Mouse (Mus musculus): ENCODE results near the gene Eftud2.

The Eftud2 gene

GRCm38 (mm10) chr11:102874801-102875334 lies 5.9 kb downstream of the Eftud2 start:
- no peak for DNase-seq

- DNase-seq, result peak; percentile 28
Measured at GRCm38 (mm10) chr11:102864272-102864671, 16.5 kb downstream of the Eftud2 start.

- DNase-seq, result no peak
Measured at GRCm38 (mm10) chr11:102859933-102860332, 20.9 kb downstream of the Eftud2 start.

DNA sequence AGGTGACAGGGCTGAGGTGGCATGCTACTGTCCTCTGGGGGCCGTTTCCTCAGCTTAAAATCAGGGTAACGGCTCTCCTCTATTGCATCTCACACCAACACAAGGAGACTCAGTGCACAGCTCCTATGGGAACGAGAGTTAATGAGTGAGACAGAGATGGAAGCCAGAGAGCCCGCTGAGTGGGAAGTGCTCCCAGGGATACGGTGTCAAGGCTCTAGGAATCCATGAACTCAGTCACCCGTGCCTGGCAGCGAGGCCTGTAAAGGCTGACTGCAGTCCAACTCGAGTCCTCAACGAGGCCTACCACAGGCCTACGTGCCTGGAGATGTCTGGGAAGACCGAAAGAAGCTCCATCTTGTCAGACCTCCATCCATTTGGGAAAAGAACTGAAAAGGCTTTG lies 21.8 kb downstream of the Eftud2 start:
- DNase-seq, result no peak

- no peak for DNase-seq
Measured at GRCm38 (mm10) chr11:102855941-102856340, 24.8 kb downstream of the Eftud2 start.

DNA sequence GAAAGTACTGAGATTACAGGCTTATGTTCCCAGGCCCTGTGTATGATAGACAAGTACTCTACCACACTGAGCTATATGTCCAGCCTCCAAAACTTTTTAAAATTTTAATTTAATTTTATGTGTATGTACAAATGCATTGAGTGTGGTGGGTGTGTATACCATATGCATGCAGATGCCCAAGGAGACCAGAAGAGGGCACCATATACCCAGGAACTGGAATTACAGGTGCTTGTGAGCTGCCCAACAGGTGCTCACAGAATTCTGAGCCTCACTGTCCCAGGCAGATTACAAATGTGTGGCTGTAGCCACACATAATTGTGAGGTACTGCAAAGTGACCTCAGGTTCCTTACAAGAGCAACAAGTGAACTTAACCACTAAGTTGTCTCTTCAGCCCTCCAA lies 27.0 kb downstream of the Eftud2 start:
- no peak for DNase-seq

DNA sequence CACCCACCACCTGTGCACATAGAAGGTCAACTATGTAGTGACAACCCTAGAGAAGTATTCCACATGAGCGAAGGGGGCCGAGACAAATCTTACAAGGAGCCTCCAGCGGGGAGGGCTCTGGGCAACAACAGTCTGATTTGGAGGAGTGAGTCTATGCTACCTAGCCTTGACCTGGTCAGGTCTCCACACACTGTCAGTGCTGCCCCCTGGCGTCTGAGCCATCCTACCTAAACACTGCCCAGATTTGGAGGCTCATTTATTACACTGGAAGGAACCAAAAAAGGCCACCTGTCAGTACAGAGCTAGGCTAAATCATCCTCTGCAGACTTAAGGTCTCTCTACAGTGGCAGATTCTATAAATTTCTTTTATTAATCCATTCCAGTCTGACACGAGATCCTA lies 28.9 kb downstream of the Eftud2 start:
- peak; percentile 38 for DNase-seq

GRCm38 (mm10) chr11:102845926-102846325 lies 34.9 kb downstream of the Eftud2 start:
- DNase-seq, result no peak

- DNase-seq, result no peak
Measured at GRCm38 (mm10) chr11:102838616-102839150, 42.1 kb downstream of the Eftud2 start.

- peak; percentile 18 for DNase-seq
Measured at GRCm38 (mm10) chr11:102838126-102838525, 42.7 kb downstream of the Eftud2 start.

- no peak for DNase-seq
Measured at GRCm38 (mm10) chr11:102837385-102837784, 43.4 kb downstream of the Eftud2 start.

DNA sequence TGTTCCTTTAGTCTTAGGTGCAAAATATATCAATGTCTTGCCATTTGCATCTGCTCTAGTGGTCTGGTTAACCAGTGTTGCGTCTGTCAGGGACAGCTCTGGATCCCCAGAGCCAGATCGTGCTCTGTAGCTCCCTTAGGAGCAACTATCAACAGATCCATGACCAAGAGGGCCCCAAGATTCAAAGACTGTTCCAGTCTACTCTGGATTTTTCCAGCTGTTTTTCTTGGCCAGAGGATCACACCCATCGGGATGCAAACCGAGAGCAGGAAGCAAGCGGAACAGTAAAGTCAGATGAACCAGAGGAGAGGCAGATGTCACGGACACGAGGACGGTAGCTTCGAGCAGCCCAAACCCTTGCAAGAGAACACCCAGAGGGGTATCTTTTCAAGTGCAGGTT lies 44.6 kb downstream of the Eftud2 start:
- no peak for DNase-seq

DNA sequence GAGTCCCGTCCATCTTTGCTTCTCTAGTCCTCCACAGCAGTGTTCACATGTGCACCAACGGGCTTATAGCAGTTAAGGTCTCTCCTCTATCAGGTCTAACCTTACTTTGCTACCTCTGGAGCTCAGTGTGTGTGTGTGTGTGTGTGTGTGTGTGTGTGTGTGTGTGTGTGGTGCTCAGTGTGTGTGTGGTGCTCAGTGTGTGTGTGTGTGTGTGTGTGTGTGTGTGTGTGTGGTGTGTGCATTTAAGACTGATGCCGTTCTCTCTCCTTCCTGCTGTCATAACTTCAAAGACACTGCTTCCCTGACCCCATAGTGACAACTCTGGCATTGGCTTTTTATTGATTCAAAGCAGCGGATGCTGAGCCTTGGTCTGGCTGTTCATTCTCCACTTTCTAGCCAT lies 45.2 kb downstream of the Eftud2 start, which contains the start of gene Higd1b:
Gene Higd1b (plus strand): TSS at position 301 of the 400 bp plus-strand sequence.
- no peak for DNase-seq

- DNase-seq, result no peak
Measured at GRCm38 (mm10) chr11:102834219-102834618, 46.6 kb downstream of the Eftud2 start.

DNA sequence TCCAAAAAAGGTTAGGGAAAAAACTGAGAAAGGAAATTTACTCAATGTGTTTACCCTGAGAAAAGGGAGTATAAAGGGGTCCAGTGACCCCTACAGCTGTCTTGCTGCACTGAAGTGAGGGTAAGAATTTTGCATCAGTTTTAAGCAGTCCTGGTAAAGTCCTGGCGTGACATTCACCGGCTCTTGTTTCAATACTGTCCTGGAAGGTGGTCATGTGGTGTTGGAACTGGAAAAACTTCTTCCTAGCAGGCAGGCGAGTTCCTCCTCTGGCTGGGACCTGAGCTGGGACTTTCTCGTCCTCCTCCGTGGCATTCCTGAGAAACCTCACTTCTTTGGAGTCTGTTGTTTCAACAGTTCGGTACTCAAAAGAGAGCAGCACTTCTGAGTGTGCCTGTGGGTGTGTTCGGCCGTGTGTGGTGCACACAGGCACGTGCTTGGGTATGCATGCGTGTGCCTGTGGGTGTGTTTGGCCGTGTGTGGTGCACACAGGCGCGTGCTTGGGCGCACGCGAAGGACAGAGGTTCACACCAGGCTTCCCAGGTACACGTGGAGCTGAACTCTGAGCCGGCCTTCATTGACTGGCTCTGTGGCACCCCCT lies 48.0 kb downstream of the Eftud2 start:
- DNase-seq, result no peak

DNA sequence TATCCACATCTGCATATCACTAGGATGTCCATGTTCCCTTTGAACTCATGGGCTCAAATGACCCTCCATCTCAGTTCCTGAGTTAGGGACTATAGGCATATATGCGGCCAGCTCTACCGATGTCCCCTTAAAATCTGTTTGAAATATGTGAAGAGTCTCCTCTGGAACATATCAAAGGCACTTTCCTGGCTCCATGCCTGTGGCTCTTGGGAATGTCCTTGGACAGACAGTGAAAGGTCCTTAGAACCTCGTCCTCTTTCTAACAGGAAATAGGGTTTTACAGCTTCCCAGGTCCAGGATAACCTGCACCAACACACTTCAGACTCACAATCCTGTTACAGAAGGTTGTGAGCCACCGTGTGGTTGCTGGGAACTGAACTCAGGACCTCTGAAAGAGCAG lies 50.5 kb downstream of the Eftud2 start:
- DNase-seq, result no peak

DNA sequence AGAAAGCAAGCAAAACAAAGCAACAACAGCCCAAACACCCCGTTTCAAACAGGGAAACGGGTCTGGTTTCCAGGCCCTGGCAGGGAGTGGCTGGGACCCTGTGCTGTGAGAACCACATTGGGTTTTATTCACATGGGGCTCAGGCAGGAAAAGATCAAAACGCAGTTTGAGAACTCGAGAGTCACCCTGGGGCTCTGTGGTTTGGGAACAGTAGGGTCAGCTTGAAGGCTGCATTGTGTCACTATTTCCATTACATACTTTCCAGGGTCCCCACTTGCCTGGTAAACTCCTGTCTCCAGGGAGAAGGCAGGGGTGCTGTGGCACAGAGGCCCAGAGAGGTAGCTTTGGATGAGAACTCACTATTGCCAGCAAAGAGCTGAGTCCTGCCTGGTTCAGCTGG lies 53.7 kb downstream of the Eftud2 start:
- no peak for DNase-seq

GRCm38 (mm10) chr11:102826476-102826875 lies 54.3 kb downstream of the Eftud2 start:
- DNase-seq, result no peak

DNA sequence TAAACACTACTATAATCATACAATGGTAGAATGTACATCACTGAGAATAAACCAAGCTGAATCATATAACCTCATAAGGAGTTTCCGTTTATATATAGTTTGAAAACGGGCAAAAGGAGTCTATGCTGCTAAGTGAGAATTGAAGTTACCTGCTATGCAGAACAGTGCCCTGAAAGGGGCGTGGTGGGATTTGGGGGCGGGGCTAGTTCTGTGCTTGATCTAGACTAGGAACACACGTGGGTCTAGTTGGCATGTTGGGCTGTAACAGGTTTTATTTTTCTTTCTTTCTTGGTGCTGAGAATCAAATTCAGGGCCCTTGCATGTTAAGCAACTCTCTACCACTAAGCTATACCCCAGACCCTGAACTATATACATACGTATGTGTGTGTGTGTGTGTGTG lies 59.6 kb downstream of the Eftud2 start:
- DNase-seq, result no peak

DNA sequence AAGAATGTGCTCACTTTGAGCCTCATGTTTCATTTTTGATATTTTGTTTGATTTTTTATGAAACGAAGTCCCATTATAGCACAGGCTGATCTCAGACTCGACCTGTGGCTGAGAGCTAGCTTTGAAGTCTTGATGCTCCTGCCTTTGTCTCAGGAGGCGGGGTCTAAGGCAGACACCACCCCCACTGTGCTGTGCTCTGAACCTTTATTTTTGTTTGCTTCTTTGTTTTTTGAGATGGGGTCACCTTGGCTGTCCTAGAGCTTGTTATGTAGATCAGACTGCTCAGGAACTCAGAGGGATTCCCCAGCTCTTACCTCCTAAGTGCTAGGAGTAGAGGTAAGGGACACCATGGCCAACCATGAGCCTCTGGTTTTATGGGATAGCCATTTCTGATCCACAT lies 60.4 kb downstream of the Eftud2 start:
- DNase-seq, result no peak

DNA sequence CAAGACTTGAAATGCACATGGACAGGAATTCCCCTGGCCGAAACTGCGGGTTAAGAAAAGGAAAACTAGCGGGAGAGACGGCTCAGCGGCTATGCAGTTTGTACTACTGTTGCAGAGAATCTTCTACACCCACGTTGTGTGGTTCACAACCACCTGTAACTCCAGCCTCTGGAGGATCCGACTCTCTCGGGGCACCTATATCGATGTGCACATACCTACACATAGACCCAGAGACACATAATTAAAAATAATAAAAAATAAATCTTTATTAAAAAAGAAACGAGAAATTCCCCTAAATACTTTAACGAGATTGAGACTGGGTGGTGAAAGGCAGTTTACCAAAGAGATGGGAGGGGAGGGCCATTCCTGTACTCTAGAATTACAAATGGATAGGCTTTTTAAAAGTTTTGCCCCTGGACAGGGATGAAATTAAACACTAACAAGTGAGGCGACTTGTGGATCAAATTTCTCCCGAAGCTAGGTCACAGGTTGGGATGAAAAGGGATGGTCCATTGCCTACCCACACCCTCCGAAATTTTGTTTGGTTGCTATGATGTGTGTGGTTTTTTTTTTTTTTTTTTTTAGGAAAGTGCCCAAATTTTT lies 60.9 kb downstream of the Eftud2 start:
- DNase-seq, result no peak

GRCm38 (mm10) chr11:102819021-102819782 lies 61.6 kb downstream of the Eftud2 start, which contains the start of gene Gjc1:
Gjc1 (minus strand) TSS chr11:102819700.
- DNase-seq, result peak; percentile 26

Measured in kidney, adult 11 months (tissue).